Mouse (Mus musculus) spleen, postnatal 4 days (tissue): ENCODE measurements around the gene Rwdd3.

ENCODE experiments used
- DNase-seq, 2 experiments: peaks; one replicate each; pipeline ENCODE4 v3.0.0; 2022; ENCODE audit warnings: low spot score in 2 of 2

Rwdd3 gene

DNA sequence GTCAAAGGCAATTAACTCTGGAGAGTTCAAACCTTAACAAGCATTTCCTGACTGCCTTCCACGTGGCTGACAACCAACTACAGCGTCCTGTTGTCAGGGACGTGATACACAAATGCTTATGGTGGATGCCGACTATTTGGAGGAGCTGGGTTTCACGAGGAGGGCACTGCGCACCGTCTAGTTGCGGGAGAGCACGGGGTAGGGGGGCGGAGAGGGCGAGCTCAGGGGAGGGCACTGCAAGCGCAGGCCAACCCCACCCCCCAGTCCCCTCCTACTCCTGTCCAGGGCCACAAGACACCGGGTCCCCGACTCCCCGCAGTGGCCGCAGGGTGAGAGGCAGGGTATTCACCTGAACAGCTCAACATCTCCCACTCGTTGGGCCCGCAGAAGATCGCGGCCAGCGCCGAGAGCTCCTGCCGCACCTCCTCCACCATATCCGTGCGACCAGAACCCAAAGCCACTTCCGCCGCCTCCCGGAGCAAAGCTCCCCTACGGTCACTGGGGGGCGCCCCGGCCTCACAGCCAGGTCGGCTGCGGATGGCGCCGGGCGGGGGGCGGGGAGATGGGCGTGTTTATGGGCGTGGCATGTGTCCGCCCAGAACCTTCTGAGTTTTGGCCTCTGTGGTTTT, at the start of gene Rwdd3:
Gene Rwdd3, minus strand, starts transcription at position 453 of the 629 bp plus-strand sequence.
- peak; percentile 91 to 96 for DNase-seq

DNA sequence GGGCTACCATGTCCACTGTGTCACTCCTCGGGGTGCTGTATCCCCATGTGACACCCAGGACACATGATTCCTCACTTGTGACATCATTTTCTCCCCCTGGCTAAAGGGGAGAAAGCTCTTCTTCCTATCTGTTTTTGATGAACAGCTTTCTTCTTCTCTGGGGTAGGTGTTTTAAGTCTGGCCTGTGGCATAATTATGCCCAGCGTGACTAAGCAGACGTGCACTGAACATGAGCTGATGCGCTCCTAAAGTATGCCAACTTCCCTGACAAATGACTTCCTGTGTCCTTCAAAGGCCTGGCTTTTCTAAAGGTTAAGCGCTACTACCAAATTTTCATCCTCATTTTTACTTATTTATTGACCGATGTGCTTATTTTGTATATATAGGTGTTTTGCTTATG, 45.5 kb upstream of the Rwdd3 start:
- DNase-seq, result no peak

DNA sequence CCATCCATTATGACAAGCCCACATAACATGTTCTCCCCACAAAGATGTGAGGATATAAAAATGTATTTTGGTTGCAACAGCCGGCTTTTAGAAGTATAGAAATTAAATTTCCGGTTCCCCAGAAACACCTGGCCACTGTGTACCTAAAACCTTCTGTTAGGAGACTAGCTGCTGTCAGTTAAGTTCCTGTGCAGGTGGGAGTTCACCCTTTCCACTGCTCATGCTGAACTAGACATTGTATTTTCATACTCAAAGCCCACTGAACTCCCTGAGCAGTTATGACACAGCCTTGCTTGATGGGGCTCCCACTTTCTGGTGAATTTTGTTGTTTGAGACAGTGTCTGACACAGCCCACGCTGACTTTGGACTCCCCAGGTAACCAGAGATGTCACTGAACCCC, 42.0 kb upstream of the Rwdd3 start:
- no peak for DNase-seq

DNA sequence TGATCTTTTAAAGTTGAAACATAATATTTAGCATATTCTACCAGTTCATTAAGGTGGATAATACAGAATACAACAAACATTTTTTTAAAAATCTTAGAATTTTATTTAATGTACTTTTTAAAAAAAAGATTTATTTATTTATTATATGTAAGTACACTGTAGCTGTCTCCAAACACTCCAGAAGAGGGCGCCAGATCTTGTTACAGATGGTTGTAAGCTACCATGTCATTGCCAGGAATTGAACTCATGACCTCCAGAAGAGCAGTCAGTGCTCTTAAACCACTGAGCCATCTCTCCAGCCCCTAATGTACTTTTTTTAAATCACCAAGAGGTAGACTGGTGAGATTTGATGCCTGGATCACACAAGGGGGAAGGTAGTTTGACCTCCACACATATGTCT, 40.7 kb upstream of the Rwdd3 start:
- no peak for DNase-seq

DNA sequence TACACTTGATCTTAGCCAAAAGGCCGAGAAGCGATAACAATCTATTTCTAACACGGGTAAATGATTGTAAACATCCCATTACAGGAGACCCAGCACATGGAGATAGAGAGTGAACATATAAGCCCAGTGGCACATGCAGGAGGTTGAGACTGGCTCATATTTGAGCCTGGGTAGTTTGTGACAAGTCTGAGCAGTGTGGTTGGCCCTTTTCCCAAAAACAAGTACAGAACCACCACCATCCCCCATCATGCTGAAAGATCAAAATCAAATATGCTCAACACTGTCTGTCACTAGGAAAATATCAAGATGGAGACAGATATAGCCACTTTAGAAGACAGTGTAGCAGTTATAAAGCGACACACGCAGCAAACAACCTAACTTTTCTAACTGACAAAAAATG, 37.5 kb upstream of the Rwdd3 start:
- DNase-seq, result no peak

DNA sequence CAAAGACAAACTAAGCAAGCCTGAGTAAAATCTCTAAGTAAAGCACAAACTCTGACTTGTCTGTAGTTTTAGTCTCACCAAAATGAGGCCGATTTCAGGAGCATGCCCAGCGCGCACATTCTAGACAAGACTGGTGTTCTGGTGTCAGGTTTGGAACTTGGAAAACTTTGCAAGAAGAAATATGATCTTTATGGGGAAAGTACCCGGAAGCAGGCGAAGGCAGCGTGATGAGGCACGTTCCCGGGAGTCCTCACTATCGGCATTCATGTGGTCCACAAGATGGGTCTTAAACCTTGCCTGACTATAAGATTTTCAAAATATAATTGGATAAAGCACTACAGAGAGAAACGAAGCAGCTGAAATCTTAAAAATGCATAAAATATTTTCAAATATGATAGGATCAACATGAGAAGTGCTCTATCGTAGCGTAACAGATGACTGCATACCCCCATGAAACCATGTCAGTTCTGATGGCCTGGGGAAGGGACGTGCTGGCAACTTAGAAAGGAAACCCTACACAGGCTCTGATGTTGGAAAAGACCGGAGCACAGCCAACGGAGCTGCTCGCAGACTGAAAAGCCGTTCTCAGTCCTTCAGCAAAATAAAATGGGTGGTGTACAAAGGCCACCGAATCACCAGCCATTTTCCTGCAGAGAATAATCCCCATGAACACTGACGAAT, 34.8 kb upstream of the Rwdd3 start:
- no peak for DNase-seq

DNA sequence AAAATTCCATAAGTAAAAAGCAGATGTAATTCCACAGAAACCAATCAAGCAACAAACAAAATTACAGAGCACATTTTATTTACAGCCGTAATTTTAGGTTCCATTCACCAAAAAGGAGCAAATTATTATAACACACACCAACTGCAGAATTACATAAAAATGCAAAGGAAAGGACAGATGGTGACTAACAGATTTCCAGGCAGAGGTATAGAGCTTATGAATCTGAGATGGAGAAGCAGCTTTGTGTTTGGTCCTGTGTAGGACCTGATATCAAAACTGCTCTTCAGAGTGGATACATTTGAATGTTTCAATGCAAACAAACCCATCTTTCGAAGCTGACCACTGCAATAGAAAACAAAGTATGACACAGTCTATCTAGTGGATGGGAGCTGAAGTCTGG, 31.1 kb upstream of the Rwdd3 start:
- DNase-seq, result no peak

DNA sequence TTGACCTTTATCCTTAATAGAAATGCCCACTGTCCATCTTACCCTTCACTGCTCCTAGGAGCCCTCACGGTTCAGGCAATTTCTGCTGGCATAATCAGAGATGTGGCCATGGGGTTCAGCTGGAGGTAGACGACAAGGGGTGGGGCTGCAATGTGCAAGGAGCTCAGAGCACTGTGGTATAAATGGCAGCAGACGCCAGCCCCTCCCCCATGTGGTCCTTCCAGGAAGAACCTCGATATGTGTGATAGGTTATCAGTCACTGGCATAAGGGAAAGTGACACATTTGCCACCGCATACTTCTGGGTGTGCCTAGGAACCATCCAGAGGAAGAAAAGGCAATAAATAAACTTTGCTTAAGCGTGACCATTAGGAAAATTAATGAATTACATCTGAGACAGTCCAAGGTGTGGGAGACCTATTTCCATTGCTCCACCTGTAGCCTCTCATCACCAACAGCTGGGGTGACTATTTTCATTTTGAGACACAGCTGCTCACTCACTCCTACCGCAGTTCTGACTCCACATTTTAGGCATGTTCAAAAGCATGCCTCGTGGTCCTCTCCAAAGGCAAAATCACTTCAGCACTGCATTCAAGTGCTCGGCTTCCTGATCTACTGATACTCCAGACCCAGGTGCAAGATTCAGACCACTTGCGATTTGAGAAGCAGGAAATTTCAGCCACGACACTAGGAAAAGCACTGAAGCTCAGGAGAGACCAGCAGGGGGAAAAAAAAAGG, 29.7 kb upstream of the Rwdd3 start:
- DNase-seq, result peak; percentile 69 to 72

DNA sequence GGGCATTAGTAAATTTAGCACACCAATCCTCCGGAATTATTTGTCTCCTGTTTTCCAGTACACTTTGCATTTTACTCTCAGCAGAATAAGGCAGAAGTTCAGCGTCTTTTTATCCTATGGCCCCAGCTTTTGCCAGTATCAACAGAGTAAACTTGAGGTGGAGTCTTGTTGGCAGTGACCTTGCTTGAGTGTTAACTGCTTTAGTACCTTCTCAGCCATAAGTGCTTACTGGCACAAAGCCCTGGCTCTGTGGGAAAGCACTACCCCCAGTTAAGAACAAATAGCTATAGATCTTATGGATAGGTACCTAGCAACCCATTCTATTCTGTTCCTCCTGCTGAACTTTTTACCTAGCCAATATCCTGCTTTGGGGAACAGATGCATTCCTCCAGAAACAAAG, 17.7 kb upstream of the Rwdd3 start:
- DNase-seq, result no peak

DNA sequence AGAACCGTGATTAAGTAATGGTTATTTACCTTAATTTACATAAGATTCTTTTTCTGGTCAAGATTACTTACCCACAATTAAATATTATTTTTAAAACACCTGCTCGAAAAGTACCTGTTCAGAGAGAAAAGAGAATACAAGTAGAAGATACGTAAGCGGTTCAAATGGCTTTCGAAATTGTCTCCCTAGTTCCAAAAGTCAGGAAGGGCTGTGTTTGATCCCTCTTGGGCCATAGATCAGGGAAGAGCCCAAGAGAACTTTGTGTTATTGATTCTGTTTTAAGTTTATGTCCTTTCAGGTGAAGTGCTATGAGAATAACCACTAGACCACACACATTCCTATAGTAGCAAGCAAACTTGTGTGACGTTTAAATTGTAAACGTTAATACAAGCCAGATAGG, 16.0 kb upstream of the Rwdd3 start:
- no peak for DNase-seq

DNA sequence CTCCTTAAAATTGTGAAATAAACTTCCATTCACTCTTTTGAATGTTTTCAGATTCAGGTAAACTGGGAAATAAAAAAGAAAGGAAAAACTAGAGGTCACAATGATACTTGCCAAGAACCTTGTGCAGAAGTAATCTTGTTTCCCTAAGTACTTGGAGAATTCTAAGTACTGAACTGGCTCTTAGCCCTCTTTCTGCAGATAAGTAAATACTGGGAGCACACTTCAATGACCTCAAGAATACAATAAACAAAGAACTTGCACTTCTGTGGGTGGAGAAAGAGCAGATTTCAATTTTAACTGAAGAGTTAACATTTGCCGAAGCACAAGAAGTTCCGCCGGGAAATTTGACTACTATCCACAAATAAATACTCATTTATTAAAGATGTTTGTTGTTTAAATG, 15.4 kb upstream of the Rwdd3 start:
- DNase-seq, result no peak

DNA sequence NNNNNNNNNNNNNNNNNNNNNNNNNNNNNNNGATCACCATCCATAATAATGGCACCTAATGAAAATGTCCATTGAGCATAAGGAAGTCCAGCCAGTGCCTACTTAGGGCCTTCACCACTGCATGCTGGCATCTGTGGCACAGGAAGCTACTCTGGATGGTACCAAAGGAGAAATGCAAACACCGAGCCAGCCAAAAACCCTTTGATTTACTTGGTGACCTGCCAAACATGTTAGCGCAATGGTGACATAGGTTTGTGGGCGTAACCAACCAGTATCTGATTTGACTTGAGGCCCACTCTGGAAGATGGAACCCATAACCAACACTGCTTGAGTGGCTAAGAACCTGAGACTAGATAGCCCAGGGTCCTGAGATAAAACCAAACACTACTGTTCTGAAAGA, 13.7 kb upstream of the Rwdd3 start:
- no peak for DNase-seq

DNA sequence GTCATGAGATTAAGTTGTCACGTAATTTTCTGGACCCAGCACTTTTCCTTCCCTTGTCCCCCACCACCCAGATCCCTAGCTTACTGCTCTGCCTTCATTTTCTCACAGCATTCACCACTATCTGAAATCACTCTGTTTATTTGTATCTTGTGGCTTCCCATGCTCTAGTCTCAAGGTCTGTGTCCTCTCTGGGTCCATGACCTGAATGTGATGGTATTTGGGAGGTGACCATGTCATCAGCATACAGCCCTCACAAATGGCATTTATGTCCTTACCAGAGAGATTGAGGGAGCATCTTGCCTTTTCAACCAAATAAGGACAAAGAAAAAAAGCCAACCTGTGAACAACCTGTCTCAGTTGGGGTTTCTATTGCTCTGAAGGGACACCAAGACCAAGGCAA, 4.5 kb upstream of the Rwdd3 start:
- no peak for DNase-seq

DNA sequence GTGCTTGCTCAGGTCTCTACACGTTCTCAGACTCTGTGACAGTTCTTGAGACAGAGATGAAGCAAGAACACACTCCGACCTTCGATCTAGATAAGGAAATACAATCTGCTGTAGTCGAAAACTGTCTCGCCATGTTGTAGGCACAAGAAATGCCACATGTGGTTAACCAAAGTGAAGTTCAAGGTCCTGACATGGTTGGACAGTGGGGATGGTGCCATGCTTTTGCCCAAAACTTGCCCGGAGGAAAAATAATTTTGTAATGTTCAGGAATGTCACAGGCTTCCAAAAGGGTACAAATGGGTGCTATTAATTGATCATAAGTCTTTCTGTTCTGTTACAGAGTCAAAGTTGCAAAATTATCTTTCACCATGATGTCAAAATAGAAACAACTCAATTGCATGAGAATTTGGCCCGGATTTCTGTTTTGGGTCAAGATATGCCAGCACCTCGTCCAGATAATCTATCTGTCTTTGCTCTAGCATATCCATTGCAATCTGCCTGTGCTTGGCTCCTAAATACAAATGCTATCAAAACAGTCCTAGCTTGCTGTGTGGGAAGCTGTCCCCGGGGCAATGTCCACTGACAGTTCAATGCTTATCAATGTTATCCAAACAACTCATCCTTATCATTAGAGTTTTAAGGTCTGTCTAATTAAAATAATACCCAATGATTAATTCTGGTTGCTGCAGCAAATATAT, 2.9 kb upstream of the Rwdd3 start:
- no peak for DNase-seq

DNA sequence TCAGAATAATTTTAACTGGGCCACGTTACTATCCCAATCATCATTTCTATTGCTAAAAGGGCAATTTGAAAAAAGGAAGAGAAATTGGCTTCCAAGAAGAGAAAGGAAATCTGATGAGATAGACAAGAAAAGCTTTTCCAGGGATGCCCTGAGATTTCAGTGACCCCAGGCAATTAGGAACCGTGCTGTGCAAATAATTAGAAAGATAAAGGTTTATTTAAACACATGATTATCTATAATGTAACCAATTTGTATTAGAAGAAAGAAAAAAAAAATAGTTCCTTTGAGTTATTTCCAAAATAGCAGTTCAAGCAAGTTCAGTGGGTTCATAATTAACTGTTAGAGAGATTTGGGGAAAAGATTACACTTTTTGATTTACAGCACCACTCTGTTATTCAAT, 1.2 kb upstream of the Rwdd3 start:
- DNase-seq, result no peak

DNA sequence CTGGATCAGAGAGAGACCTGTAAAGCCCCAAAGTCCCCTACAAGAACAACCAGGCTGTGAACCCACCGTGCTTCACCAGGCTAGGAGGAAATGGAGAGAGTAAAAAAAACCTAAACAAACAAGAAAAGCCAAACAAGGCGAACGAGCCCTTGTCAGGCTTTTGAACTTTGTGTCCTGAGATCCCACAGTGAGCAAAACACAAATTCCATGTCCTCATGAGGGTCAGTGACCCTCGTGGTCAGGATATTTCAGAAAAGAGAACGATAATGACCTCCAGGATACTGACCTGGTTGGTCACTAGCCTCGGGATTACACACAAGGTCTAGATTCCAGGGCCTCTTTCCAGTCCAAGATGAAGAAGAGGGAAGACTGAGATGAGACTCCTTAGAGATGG, 374 bp upstream of the Rwdd3 start:
- no peak for DNase-seq

DNA sequence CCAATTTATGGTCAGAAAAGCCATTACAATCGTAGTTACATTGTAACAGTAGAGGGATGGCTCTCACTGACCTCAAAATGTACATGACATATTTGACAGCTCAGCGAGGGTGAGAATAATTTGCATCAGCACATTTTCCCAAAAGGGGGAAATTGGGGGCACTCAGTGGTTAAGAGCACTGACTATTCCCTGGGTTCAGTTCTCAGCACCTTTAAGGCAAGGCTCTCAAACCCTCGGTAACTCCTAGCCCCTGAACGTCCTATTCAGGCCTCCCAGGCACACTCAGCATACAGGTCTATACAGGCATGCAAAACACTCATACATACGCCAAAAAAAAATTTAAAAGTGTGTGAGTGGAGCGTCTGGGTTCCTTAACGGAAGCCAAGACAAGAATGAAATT, 864 bp downstream of the Rwdd3 start:
- no peak for DNase-seq

DNA sequence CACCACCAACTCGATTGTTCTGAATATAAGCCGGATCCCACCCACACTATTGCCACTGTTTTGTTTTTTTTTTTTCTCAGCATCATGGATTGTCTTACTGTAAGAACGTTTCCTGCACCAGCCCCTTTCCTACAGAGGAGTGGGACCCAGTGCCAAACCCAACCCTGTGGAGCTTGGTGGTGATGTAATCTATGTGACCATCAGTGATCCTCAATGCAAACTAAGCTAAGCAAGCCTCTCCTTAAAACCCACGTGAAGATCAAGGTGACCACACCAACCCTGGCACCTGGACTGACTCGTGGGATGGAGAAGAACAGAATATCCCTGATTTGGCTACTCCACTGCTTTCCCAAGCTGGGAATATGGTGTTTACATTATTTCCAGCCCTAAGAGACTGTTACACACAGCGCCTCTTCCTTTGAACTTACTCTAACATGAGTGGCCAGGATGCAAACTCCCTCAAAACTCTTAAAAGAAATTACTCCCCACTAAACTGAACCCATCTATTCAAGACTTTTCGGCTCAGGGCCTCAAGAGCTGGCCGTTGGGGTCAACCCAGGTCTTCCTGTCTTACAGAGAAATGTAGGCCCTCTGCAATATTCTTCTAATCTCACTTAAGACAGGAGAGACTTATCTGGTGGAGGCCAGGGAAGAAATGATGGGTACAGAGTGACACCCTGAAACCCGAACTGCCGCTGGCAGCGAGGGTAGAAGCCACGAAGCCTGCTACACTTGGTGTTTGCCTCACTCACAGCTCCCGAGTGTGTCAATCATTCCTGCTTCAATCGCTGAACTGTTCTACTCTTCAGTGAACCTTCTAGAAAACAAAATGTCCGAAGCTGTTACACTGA, 2.2 kb downstream of the Rwdd3 start:
- DNase-seq, result peak in 1 of 2 experiments; percentile 23

DNA sequence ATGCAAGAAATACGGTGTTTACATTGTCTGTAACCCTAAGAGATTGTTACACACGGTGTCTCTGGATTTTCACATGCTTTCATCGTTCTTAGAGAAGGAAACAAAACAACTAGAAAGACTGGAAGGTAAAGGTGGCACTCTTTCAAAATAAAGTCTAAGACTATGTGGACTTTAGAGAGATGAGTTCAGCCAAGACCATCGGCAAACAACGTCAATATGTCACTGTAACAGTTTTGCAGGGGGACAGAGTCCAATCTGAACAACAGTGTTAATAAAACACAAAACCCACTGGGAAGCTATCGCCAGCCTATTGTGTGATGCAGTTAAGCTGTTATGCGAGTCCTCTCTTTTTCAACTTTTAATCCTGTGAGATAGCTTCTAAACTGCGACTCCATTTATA, 2.9 kb downstream of the Rwdd3 start:
- no peak for DNase-seq

DNA sequence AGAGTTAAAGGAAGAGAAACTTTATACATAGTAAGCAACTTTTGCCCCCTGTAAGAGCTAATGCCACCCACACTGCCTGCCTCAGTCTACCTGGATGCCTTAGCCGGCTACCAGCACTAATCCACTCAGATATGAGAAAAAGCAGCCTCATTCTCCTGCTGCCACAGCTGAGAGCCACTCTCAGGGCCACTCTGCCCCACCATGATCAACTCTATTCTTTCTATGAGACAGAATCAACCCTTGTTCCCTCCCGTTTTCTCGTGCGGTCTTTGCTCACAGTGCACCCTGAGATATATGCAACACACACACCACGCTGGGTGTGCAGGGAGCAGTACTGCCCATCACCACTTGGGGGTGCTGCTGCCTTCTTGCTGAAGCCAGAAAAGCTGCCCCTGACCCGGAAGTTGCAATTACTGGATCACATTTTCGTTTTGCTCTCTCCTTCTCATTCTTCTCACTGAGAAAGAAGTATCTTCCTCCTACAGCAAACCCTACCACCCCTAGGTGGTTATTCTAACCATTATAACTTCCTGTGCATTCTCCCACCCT, 8.2 kb downstream of the Rwdd3 start:
- peak; percentile 84 to 93 for DNase-seq

DNA sequence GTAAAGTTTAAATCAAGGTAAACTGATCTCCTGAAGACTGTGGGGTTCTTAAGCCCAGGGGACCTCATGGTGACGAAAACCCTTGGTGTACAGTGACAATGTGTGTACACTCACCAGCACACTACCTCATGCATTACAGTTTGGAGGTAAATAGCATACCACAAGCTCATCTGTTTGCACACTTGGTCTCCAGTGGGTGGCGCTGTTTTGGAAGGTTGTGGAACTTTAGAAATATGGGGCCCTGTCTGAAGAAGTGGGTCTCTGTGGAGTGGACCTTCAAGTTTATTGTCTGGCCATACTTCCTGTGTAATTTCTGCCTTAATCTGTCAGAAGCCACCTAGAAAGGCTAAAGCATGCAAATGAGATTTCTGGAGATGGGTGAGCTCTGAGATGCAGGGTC, 9.8 kb downstream of the Rwdd3 start:
- DNase-seq, result peak in 1 of 2 experiments; percentile 72
